Mouse (Mus musculus): ENCODE results near the gene Gm12830.
A peak's percentile ranks its signal among the peaks of the same experiment; 100 is the strongest.

Gene Gm12830

GRCm38 (mm10) chr4:114821567-114822192, at the start of gene Gm12830:
Gene Gm12830 (plus strand): TSS chr4:114821722.
- peak; percentile 71 to 74 for DNase-seq (ENCODE audit: low spot score in 2 of 2)

GRCm38 (mm10) chr4:114773316-114773715, 48.2 kb upstream of the Gm12830 start:
- peak; percentile 9 to 47 for DNase-seq (ENCODE audit: low spot score in 2 of 2)

- DNase-seq (ENCODE audit: low spot score in 2 of 2): peak; percentile 10 to 56
These were observed 43.8 kb upstream of the Gm12830 start for GRCm38 (mm10) chr4:114777625-114778202.

- DNase-seq (ENCODE audit: low spot score in 2 of 2): peak in 1 of 2 experiments; percentile 48
These were observed 42.6 kb upstream of the Gm12830 start for GRCm38 (mm10) chr4:114778716-114779474.

GRCm38 (mm10) chr4:114779475-114779757, 42.1 kb upstream of the Gm12830 start:
- DNase-seq (ENCODE audit: low spot score in 2 of 2): peak in 1 of 2 experiments; percentile 54

GRCm38 (mm10) chr4:114779758-114780546, 41.6 kb upstream of the Gm12830 start:
- DNase-seq (ENCODE audit: low spot score in 2 of 2): peak in 1 of 2 experiments; percentile 60

- no peak for DNase-seq (ENCODE audit: low spot score in 2 of 2)
These were observed 38.7 kb upstream of the Gm12830 start for GRCm38 (mm10) chr4:114782851-114783250.

GRCm38 (mm10) chr4:114784735-114785134, 36.8 kb upstream of the Gm12830 start:
- DNase-seq (ENCODE audit: low spot score in 2 of 2): no peak

- no peak for DNase-seq (ENCODE audit: low spot score in 2 of 2)
These were observed 32.7 kb upstream of the Gm12830 start for GRCm38 (mm10) chr4:114788856-114789255.

GRCm38 (mm10) chr4:114791650-114792049, 29.9 kb upstream of the Gm12830 start:
- no peak for DNase-seq (ENCODE audit: low spot score in 2 of 2)

- no peak for DNase-seq (ENCODE audit: low spot score in 2 of 2)
These were observed 27.7 kb upstream of the Gm12830 start for GRCm38 (mm10) chr4:114793836-114794235.

- no peak for DNase-seq (ENCODE audit: low spot score in 2 of 2)
These were observed 24.1 kb upstream of the Gm12830 start for GRCm38 (mm10) chr4:114797254-114797914.

- DNase-seq (ENCODE audit: low spot score in 2 of 2): no peak
These were observed 23.4 kb upstream of the Gm12830 start for GRCm38 (mm10) chr4:114798041-114798624.

- DNase-seq (ENCODE audit: low spot score in 2 of 2): no peak
These were observed 17.4 kb upstream of the Gm12830 start for GRCm38 (mm10) chr4:114804096-114804495.

- DNase-seq (ENCODE audit: low spot score in 2 of 2): no peak
These were observed 2.4 kb upstream of the Gm12830 start for GRCm38 (mm10) chr4:114818963-114819702.

GRCm38 (mm10) chr4:114834770-114835581, 13.5 kb downstream of the Gm12830 start:
- no peak for DNase-seq (ENCODE audit: low spot score in 2 of 2)

- no peak for DNase-seq (ENCODE audit: low spot score in 2 of 2)
These were observed 19.9 kb downstream of the Gm12830 start for GRCm38 (mm10) chr4:114841336-114841920.

- no peak for DNase-seq (ENCODE audit: low spot score in 2 of 2)
These were observed 20.9 kb downstream of the Gm12830 start for GRCm38 (mm10) chr4:114842376-114842960.

Measured in urinary bladder, postnatal 4 days (tissue).